Comparison of ENCODE assay signal across 11 mouse cellular contexts in the genomic region with DNA sequence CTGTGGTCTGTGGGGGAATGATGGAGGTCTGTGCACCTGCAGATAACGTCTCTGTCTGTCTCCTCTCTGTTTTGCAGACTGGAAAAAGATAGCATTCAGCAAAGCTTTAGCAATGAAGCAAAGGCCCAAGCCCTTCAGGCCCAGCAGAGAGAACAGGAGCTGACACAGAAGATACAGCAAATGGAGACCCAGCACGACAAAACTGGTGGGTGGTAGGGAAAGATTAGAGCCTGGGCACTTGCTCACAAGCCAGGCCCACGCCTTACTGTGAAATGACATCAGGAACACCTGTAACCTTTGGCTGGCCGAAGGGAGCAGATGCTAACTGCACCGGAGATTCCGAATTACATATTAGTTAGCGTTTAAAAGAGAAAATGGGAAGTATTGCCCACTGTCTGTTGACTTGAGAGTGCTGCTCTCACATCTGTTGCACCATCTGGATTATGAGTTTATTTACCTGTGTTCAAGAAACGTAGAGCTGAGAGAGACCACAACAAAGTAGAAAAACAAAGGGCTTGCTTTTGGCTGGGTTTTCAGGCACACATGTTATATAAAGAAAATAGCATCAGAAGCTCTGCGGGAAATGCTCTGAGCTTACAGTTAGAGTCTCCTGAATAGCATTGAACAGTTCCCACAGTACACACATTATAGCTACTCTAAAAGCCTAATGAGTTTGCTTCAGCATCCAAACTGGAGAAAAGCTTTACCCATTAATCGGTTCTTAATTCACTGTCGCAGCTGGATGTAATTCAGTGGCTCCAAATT.
A peak's percentile ranks its signal among the peaks of the same experiment; 100 is the strongest.
DNase-seq lines count a peak whose midpoint lies in the region; ATAC-seq and TF ChIP-seq lines count a peak whose summit lies in the region.
"Had no signal": no experiment of that assay in that cellular context is flagged by ENCODE, and none has a peak within 500 bp of the region (broad histone marks: within the 10 kb centered on the region; RNA-seq: fewer than 3 reads in every experiment).

No protein-coding gene starts in this region.

- no peaks in the 10 kb centered on the region for H3K9me3 ChIP-seq in forebrain, postnatal 0 days (ENCODE audit: low read length)
- H3K9me3 ChIP-seq in midbrain, embryonic 14.5 days (ENCODE audit: control insufficient read depth, low read length) = no peaks in the 10 kb centered on the region
- H3K9me3 ChIP-seq in intestine, embryonic 16.5 days (ENCODE audit: control insufficient read depth, low read length) = no peaks in the 10 kb centered on the region
- H3K9me3 ChIP-seq: limb, embryonic 12.5 days; stomach, embryonic 15.5 days had no signal

- DNase-seq in frontal cortex, postnatal 10 days (ENCODE audit: low spot score in 2 of 2) = no peak
- DNase-seq in forebrain, postnatal 0 days = peak; percentile 77
- no peak for DNase-seq in midbrain, embryonic 14.5 days
- no peak for DNase-seq in lung, postnatal 10 days
- DNase-seq in gastrocnemius, postnatal 4 days (ENCODE audit: low spot score in 2 of 2) = no peak
- DNase-seq: heart, postnatal 14 days had no signal

- no peaks in the 10 kb centered on the region for H3K36me3 ChIP-seq in forebrain, postnatal 0 days (ENCODE audit: insufficient read depth)
- H3K36me3 ChIP-seq in midbrain, embryonic 14.5 days (ENCODE audit: control insufficient read depth, insufficient read depth, low read length) = no peaks in the 10 kb centered on the region
- H3K36me3 ChIP-seq in intestine, embryonic 16.5 days (ENCODE audit: control insufficient read depth, insufficient read depth, low read length) = no peaks in the 10 kb centered on the region
- H3K36me3 ChIP-seq: limb, embryonic 12.5 days; stomach, embryonic 15.5 days had no signal

- no peak overlapping the region for H3K4me3 ChIP-seq in forebrain, postnatal 0 days (ENCODE audit: low read depth, low read length)
- no peak overlapping the region for H3K4me3 ChIP-seq in midbrain, embryonic 14.5 days (replicated peaks; ENCODE audit: low read depth, low read length)
- H3K4me3 ChIP-seq in intestine, embryonic 16.5 days (ENCODE audit: low read length) = no peak overlapping the region
- H3K4me3 ChIP-seq: limb, embryonic 12.5 days; stomach, embryonic 15.5 days had no signal

- ATAC-seq in frontal cortex, adult (ENCODE audit: low TSS enrichment) = peak; percentile 55
- ATAC-seq in cerebellum, adult (ENCODE audit: insufficient number of reproducible peaks, low FRiP score, low TSS enrichment) = peak; percentile 64
- ATAC-seq in forebrain, postnatal 0 days = peak; percentile 68
- ATAC-seq in midbrain, embryonic 14.5 days (ENCODE audit: low FRiP score, low TSS enrichment) = no peak; the same call in 1 of the 2 replicates
- ATAC-seq in intestine, embryonic 16.5 days = no peak

- peak overlapping the region; percentile 19; the same call in 1 of the 2 replicates for H3K9ac ChIP-seq in forebrain, postnatal 0 days
- H3K9ac ChIP-seq in midbrain, embryonic 14.5 days (replicated peaks; ENCODE audit: low read length) = no peak overlapping the region
- no peak overlapping the region for H3K9ac ChIP-seq in intestine, embryonic 16.5 days (ENCODE audit: low read depth, low read length)
- H3K9ac ChIP-seq: limb, embryonic 12.5 days; stomach, embryonic 15.5 days had no signal

- no peak for TF ChIP-seq CTCF in forebrain, postnatal 0 days (IDR thresholded peaks at IDR 0.05; ENCODE audit: low read depth)

- no peaks in the 10 kb centered on the region for H3K27me3 ChIP-seq in forebrain, postnatal 0 days (ENCODE audit: insufficient read depth, low read length)
- H3K27me3 ChIP-seq in midbrain, embryonic 14.5 days (ENCODE audit: control insufficient read depth, insufficient read depth, low read length) = no peaks in the 10 kb centered on the region
- H3K27me3 ChIP-seq in intestine, embryonic 16.5 days (replicated peaks; ENCODE audit: control insufficient read depth, insufficient read depth, low read length) = no peaks in the 10 kb centered on the region
- H3K27me3 ChIP-seq: limb, embryonic 12.5 days; stomach, embryonic 15.5 days had no signal

- H3K27ac ChIP-seq in forebrain, postnatal 0 days (ENCODE audit: low read depth, low read length) = peak overlapping the region; percentile 87
- H3K27ac ChIP-seq in midbrain, embryonic 14.5 days (replicated peaks; ENCODE audit: low read depth, low read length) = peak overlapping the region; percentile 32
- no peak overlapping the region for H3K27ac ChIP-seq in intestine, embryonic 16.5 days (ENCODE audit: low read length)
- H3K27ac ChIP-seq: limb, embryonic 12.5 days; stomach, embryonic 15.5 days had no signal

- 16% methylated on average over 11 of the region's 11 CpGs for WGBS in forebrain, postnatal 0 days
- 60% methylated on average over 11 of the region's 11 CpGs for WGBS in midbrain, embryonic 14.5 days
- WGBS in intestine, embryonic 16.5 days = 76% methylated on average over 11 of the region's 11 CpGs

- peak overlapping the region; percentile 6; the same call in 1 of the 2 replicates for H3K4me2 ChIP-seq in forebrain, postnatal 0 days (ENCODE audit: low read depth)
- no peak overlapping the region for H3K4me2 ChIP-seq in midbrain, embryonic 14.5 days (ENCODE audit: low read length)
- no peak overlapping the region for H3K4me2 ChIP-seq in intestine, embryonic 16.5 days (ENCODE audit: low read depth, low read length)
- H3K4me2 ChIP-seq: limb, embryonic 12.5 days; stomach, embryonic 15.5 days had no signal

- peaks cover 21% of the 10 kb centered on the region for H3K4me1 ChIP-seq in forebrain, postnatal 0 days (ENCODE audit: insufficient read depth)
- peaks cover 14% of the 10 kb centered on the region; the same call in 1 of the 2 replicates for H3K4me1 ChIP-seq in midbrain, embryonic 14.5 days (ENCODE audit: control insufficient read depth, insufficient read depth, low read length)
- no peaks in the 10 kb centered on the region for H3K4me1 ChIP-seq in intestine, embryonic 16.5 days (ENCODE audit: control insufficient read depth, insufficient read depth, low read length)
- H3K4me1 ChIP-seq: limb, embryonic 12.5 days; stomach, embryonic 15.5 days had no signal

Comparison
In these comparisons a context has a peak if more than half of its experiments do, and no peak if none do; other contexts are left out.
1. ATAC-seq: peak in frontal cortex, adult (single experiment), cerebellum, adult (single experiment) and forebrain, postnatal 0 days (single experiment); none in midbrain, embryonic 14.5 days (single experiment) and intestine, embryonic 16.5 days (single experiment).